Mouse (Mus musculus): ENCODE results near the gene Mafk.
"Not testable (repeated sequence)": the region's sequence is repeated elsewhere in the genome, so short reads cannot be mapped to it uniquely, and the experiment has no call there.

Gene Mafk

DNA sequence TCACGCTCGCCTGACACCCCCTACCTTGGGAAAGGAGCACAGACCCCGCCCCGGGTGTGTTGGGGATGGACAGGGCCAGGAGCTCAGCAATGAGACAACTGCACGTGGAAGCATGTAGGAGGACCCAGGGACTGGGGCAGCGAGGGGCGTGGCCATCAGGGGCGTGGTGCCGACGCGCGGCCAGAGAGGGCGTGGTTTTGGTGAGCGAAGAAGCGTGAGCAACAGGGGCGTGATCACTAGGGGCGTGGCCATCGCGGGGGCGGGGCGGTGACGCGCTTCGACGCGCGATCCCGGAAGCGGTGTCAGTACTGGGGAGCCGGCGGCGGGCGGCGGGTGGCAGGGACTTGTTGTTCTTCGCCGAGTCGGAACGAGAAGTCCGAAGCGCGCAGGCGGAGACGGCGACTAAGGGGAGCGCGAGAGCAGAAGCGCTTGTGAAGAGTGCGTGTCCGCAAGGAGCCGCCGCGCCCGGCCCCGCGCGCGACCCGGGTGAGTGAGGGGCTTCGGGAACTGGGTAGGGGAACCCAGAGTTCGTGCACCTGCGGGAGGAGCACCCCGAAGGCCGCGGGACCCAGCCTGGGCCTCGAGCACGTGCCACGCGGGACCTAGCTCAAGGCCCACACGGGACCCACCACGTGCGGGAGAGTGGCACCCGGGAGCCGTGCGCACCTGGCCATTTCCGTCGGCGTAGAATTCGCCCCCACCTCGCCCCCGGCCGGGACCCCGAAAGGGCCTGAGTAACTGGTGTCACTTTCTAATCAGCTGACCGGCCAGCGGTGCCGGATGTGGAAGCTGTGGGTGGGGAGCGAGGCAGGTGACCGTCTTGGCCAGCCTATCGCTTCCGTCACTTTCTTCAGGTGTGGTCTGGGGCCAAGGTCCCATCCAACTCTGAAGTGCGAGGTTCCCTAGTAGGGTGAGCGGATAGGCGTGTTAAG is at the start of gene Mafk:
Gene Mafk, plus strand, starts transcription at position 287 of the 932 bp plus-strand sequence.
- DNase-seq (ENCODE audit: low read depth, low spot score) = peak; percentile 64

GRCm38 (mm10) chr5:139742640-139743039 is 48.7 kb upstream of the Mafk start:
- DNase-seq (ENCODE audit: low read depth, low spot score) = not testable (repeated sequence)

GRCm38 (mm10) chr5:139745771-139746170 is 45.5 kb upstream of the Mafk start:
- DNase-seq (ENCODE audit: low read depth, low spot score) = no peak

GRCm38 (mm10) chr5:139749413-139750125 is 41.7 kb upstream of the Mafk start:
- no peak for DNase-seq (ENCODE audit: low read depth, low spot score)

DNA sequence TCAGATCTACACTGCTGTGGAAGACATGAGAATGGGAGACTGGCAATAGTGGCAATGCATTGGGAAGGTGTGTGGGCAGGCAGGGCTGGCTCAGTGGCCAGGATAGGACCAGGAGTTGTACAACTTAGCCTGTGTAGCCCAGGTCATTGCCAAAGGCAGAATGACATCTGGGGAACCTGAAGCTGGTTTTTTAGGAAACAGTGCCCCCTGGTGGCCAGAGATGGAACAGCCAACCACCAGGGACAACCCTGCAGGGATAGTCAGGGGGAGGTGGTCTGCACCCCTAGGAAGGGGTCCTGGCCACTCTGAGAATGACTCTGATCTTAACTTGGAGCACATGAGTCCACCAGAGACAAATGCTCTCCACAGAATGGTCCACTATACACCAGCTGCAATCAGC is 40.8 kb upstream of the Mafk start:
- no peak for DNase-seq (ENCODE audit: low read depth, low spot score)

GRCm38 (mm10) chr5:139754753-139755152 is 36.6 kb upstream of the Mafk start:
- no peak for DNase-seq (ENCODE audit: low read depth, low spot score)

DNA sequence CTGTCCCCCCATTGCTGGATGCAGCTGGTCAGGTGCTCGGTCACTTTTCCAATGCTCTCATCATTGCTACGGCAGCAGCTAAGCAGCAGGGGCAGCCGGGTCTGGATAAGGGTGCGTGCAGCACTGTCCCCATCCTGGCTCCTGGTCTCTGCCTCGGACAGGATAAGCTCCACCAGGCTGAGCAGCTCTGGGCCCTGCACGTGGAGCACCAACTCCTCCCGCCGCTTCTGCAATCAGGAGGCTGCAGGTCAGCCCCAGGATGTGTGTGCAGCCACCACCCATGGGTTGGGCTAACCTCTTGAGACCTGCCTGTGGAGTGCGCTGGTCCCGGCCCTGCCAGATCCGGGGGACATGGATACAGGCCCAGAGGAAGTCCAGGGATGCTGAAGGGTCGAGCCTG is 35.2 kb upstream of the Mafk start:
- DNase-seq (ENCODE audit: low read depth, low spot score) = no peak

- DNase-seq (ENCODE audit: low read depth, low spot score) = no peak
Observed at GRCm38 (mm10) chr5:139756586-139756985, 34.7 kb upstream of the Mafk start.

DNA sequence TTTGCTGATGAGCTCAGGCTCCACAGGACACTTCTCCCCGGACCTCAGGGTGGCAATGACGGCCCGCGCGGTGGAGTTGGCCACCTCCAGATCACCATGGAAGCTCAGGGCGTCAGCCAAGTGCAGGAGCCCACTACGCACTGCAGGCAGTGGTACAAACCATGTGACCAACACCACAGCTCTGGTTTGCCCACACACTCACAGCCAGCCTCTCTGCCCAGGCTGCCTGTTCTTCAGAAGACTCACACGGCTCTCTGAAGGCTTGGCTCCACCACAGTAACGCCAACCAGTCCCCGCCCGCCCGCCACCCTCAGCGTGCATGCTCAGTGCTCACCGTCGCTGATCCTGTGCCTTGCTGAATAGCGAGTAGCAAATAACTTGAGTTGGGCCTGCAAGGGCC is 33.2 kb upstream of the Mafk start:
- peak; percentile 81 for DNase-seq (ENCODE audit: low read depth, low spot score)

GRCm38 (mm10) chr5:139764296-139764695 is 27.0 kb upstream of the Mafk start:
- DNase-seq (ENCODE audit: low read depth, low spot score) = no peak

- DNase-seq (ENCODE audit: low read depth, low spot score) = no peak
Observed at GRCm38 (mm10) chr5:139768216-139768615, 23.1 kb upstream of the Mafk start.

GRCm38 (mm10) chr5:139775216-139775926 is 15.9 kb upstream of the Mafk start, which contains the start of gene Ints1:
TSS of gene Ints1 (minus strand) at chr5:139775674.
- peak; percentile 96 for DNase-seq (ENCODE audit: low read depth, low spot score)

DNA sequence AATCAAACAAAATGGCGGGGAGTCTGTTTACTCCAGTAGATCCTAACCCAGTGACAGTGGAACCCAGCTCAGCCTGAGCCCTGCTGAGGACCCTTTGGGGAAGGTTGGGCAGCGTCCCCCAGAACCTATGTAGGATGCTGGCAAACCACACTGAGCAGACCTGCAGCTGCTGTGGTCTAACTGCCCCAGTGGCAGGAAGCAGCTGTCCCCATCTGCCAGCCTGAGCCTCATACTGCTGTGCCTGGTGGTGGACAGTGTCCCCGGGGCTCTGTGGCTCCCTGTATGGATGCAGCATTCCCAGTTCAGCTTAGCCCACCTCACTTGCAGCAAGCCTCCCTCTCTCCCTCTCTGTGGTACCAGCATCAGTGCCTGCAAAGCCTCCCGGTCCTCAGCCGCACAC is 14.3 kb upstream of the Mafk start:
- DNase-seq (ENCODE audit: low read depth, low spot score) = no peak

- no peak for DNase-seq (ENCODE audit: low read depth, low spot score)
Observed at GRCm38 (mm10) chr5:139781406-139781805, 9.9 kb upstream of the Mafk start.

DNA sequence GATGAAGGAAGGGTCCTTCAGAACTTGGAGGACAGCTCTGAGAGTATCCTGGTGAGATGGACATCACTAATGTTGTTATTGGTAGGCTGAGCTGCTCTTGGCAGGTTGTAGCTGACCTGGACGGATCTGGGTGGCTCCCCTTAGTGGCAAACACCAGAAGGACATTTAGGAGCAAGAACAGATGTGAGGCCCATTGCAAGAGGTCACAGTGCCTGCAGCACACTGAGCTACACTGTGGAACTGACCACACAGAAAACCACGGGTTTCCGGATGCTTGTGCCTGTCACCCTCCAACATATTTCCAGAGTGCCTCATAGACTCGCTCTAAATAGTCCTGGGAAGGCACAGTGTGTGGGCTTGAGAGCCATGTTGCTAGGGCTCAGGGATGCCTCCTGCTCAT is 1.8 kb upstream of the Mafk start:
- no peak for DNase-seq (ENCODE audit: low read depth, low spot score)

DNA sequence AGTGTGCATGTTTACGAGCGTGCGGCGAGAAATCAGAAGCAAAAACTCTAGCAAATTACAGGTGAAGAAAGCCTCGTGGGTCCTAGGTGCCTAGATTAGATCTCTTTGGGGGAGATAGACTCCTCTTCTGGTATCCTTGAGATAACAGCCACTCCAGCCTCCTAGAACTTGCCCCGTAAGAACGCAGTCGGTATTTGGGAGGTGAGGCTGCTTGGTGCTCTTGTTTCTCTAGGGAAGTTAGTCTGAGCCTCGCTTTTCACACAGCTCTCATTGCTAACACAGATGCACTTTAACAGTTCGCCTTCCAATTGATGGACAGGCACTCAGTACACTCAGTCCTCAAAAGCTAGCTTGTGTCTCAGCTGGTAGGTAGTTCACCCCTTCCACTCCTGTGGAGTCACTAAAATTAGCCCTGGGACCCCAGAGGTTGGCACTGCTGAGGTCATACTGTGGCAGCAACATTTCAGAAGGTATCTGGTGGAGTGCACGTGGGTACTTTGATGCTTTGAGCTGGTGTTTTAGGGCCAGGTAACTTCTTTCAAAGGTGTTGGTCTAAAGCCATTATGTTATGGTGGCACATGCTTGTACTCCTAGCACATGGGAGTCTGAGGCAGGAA is 954 bp downstream of the Mafk start:
- DNase-seq (ENCODE audit: low read depth, low spot score) = no peak

GRCm38 (mm10) chr5:139792966-139793337 is 1.6 kb downstream of the Mafk start:
- no peak for DNase-seq (ENCODE audit: low read depth, low spot score)

GRCm38 (mm10) chr5:139793338-139794089 is 2.2 kb downstream of the Mafk start:
- no peak for DNase-seq (ENCODE audit: low read depth, low spot score)

GRCm38 (mm10) chr5:139794137-139794536 is 2.8 kb downstream of the Mafk start:
- DNase-seq (ENCODE audit: low read depth, low spot score) = no peak

- DNase-seq (ENCODE audit: low read depth, low spot score) = no peak
Observed at GRCm38 (mm10) chr5:139794938-139795337, 3.6 kb downstream of the Mafk start.
